Mouse (Mus musculus): ENCODE measurements around the gene Opcml. TPM values are rescaled to one million over a fixed set of nuclear protein-coding genes. Genes with fewer than 3 reads are reported as not detected.

Opcml gene
- polyA plus RNA-seq, 1 experiment from 2014 or later: 0.02 TPM

GRCm38 (mm10) chr9:28178123-28178887 lies 387.7 kb downstream of the Opcml start:
- ATAC-seq: no peak
- no peak overlapping the region for H3K27ac ChIP-seq (ENCODE audit: low read depth)
- no peak overlapping the region for H3K9ac ChIP-seq (replicated peaks)
- no peaks in the 10 kb centered on the region for H3K36me3 ChIP-seq (replicated peaks; ENCODE audit: insufficient read depth, low read length)
- H3K4me2 ChIP-seq (ENCODE audit: low read depth, low read length): no peak overlapping the region
- H3K27me3 ChIP-seq (ENCODE audit: insufficient read depth, low read length): no peaks in the 10 kb centered on the region
- H3K9me3 ChIP-seq (ENCODE audit: low read length): no peaks in the 10 kb centered on the region
- WGBS (ENCODE audit: insufficient replicate concordance): 68% methylated on average over 4 of the region's 4 CpGs
- TF ChIP-seq CTCF (IDR thresholded peaks at IDR 0.05; ENCODE audit: low read depth): no peak
- TF ChIP-seq EP300 (IDR thresholded peaks at IDR 0.05; ENCODE audit: low read depth): no peak
- H3K4me1 ChIP-seq (ENCODE audit: insufficient read depth): no peaks in the 10 kb centered on the region
- no peak for DNase-seq
- no peak overlapping the region for H3K4me3 ChIP-seq (ENCODE audit: low read depth, low read length)

GRCm38 (mm10) chr9:28181916-28182315 lies 391.3 kb downstream of the Opcml start:
- Histone ChIP-seq H3K27ac (ENCODE audit: low read depth) (no peak overlapping the region), H3K27me3 (ENCODE audit: insufficient read depth, low read length) (no peaks in the 10 kb centered on the region), H3K9me3 (ENCODE audit: low read length) (no peaks in the 10 kb centered on the region), H3K4me1 (ENCODE audit: insufficient read depth) (no peaks in the 10 kb centered on the region), H3K4me3 (ENCODE audit: low read depth, low read length) (no peak overlapping the region), H3K36me3 (replicated peaks; ENCODE audit: insufficient read depth, low read length) (no peaks in the 10 kb centered on the region), H3K4me2 (ENCODE audit: low read depth, low read length) (no peak overlapping the region), H3K9ac (replicated peaks) (no peak overlapping the region)
- TF ChIP-seq CTCF (IDR thresholded peaks at IDR 0.05; ENCODE audit: low read depth) (no peak), EP300 (IDR thresholded peaks at IDR 0.05; ENCODE audit: low read depth) (no peak)
- WGBS (ENCODE audit: insufficient replicate concordance): 69% methylated on average over 7 of the region's 7 CpGs
- ATAC-seq (no peak), DNase-seq (no peak)

GRCm38 (mm10) chr9:28190226-28190625 lies 399.7 kb downstream of the Opcml start:
- Histone ChIP-seq H3K4me3 (ENCODE audit: low read depth, low read length) (no peak overlapping the region), H3K9ac (replicated peaks) (no peak overlapping the region), H3K4me1 (ENCODE audit: insufficient read depth) (no peaks in the 10 kb centered on the region), H3K27me3 (ENCODE audit: insufficient read depth, low read length) (no peaks in the 10 kb centered on the region), H3K27ac (ENCODE audit: low read depth) (no peak overlapping the region), H3K9me3 (ENCODE audit: low read length) (no peaks in the 10 kb centered on the region), H3K36me3 (replicated peaks; ENCODE audit: insufficient read depth, low read length) (no peaks in the 10 kb centered on the region), H3K4me2 (ENCODE audit: low read depth, low read length) (no peak overlapping the region)
- WGBS (ENCODE audit: insufficient replicate concordance): 69% methylated on average over 2 of the region's 2 CpGs
- ATAC-seq: no peak
- no peak for DNase-seq
- no peak for TF ChIP-seq CTCF (IDR thresholded peaks at IDR 0.05; ENCODE audit: low read depth)
- no peak for TF ChIP-seq EP300 (IDR thresholded peaks at IDR 0.05; ENCODE audit: low read depth)

- ATAC-seq (no peak), DNase-seq (no peak)
- Histone ChIP-seq H3K9me3 (ENCODE audit: low read length) (no peaks in the 10 kb centered on the region), H3K36me3 (replicated peaks; ENCODE audit: insufficient read depth, low read length) (no peaks in the 10 kb centered on the region), H3K27me3 (ENCODE audit: insufficient read depth, low read length) (no peaks in the 10 kb centered on the region), H3K4me1 (ENCODE audit: insufficient read depth) (no peaks in the 10 kb centered on the region), H3K27ac (ENCODE audit: low read depth) (no peak overlapping the region), H3K9ac (replicated peaks) (no peak overlapping the region), H3K4me3 (ENCODE audit: low read depth, low read length) (no peak overlapping the region), H3K4me2 (ENCODE audit: low read depth, low read length) (no peak overlapping the region)
- TF ChIP-seq CTCF (IDR thresholded peaks at IDR 0.05; ENCODE audit: low read depth) (no peak), EP300 (IDR thresholded peaks at IDR 0.05; ENCODE audit: low read depth) (no peak)
- WGBS (ENCODE audit: insufficient replicate concordance): 60% methylated on average over 1 of the region's 1 CpGs
These were observed 400.2 kb downstream of the Opcml start for GRCm38 (mm10) chr9:28190751-28191150.

- H3K27ac ChIP-seq (ENCODE audit: low read depth): no peak overlapping the region
- H3K4me3 ChIP-seq (ENCODE audit: low read depth, low read length): no peak overlapping the region
- WGBS (ENCODE audit: insufficient replicate concordance): 84% methylated on average over 2 of the region's 2 CpGs
- ATAC-seq (no peak), DNase-seq (no peak)
- H3K36me3 ChIP-seq (replicated peaks; ENCODE audit: insufficient read depth, low read length): no peaks in the 10 kb centered on the region
- no peak overlapping the region for H3K9ac ChIP-seq (replicated peaks)
- no peaks in the 10 kb centered on the region for H3K27me3 ChIP-seq (ENCODE audit: insufficient read depth, low read length)
- no peak for TF ChIP-seq EP300 (IDR thresholded peaks at IDR 0.05; ENCODE audit: low read depth)
- TF ChIP-seq CTCF (IDR thresholded peaks at IDR 0.05; ENCODE audit: low read depth): no peak
- H3K4me2 ChIP-seq (ENCODE audit: low read depth, low read length): no peak overlapping the region
- H3K4me1 ChIP-seq (ENCODE audit: insufficient read depth): no peaks in the 10 kb centered on the region
- no peaks in the 10 kb centered on the region for H3K9me3 ChIP-seq (ENCODE audit: low read length)
These were observed 406.0 kb downstream of the Opcml start for GRCm38 (mm10) chr9:28196550-28196949.

- no peak overlapping the region for H3K27ac ChIP-seq (ENCODE audit: low read depth)
- no peak overlapping the region for H3K4me3 ChIP-seq (ENCODE audit: low read depth, low read length)
- no peaks in the 10 kb centered on the region for H3K4me1 ChIP-seq (ENCODE audit: insufficient read depth)
- WGBS (ENCODE audit: insufficient replicate concordance): 27% methylated on average over 2 of the region's 2 CpGs
- ATAC-seq (no peak), DNase-seq (no peak)
- H3K4me2 ChIP-seq (ENCODE audit: low read depth, low read length): no peak overlapping the region
- TF ChIP-seq EP300 (IDR thresholded peaks at IDR 0.05; ENCODE audit: low read depth) (no peak), CTCF (IDR thresholded peaks at IDR 0.05; ENCODE audit: low read depth) (no peak)
- no peak overlapping the region for H3K9ac ChIP-seq (replicated peaks)
- no peaks in the 10 kb centered on the region for H3K36me3 ChIP-seq (replicated peaks; ENCODE audit: insufficient read depth, low read length)
- H3K27me3 ChIP-seq (ENCODE audit: insufficient read depth, low read length): no peaks in the 10 kb centered on the region
- H3K9me3 ChIP-seq (ENCODE audit: low read length): no peaks in the 10 kb centered on the region
These were observed 406.5 kb downstream of the Opcml start for GRCm38 (mm10) chr9:28197061-28197460.
